Mouse (Mus musculus) thymus, adult 2 months (tissue): Measurements from ENCODE around the gene Lpar1.

ENCODE experiments used
- CTCF ChIP-seq: fragments of 200-500 bp; IDR thresholded peaks from 2 replicates; pipeline ENCODE4 v1.5.1; 2012; ENCODE audit warnings: mild to moderate bottlenecking, control low read depth, low read length, moderate library complexity, borderline replicate concordance; ENCODE audit not compliant: control insufficient read depth, poor library complexity, insufficient read depth; ENCODE audit errors: extremely low read depth
- POLR2A ChIP-seq: fragments of 200-500 bp; IDR thresholded peaks from 2 replicates; pipeline ENCODE4 v1.6.1; 2012; ENCODE audit warnings: mild to moderate bottlenecking, low read length, control low read depth, moderate library complexity; ENCODE audit not compliant: control insufficient read depth, poor library complexity, insufficient read depth; ENCODE audit errors: extremely low read depth

DNA sequence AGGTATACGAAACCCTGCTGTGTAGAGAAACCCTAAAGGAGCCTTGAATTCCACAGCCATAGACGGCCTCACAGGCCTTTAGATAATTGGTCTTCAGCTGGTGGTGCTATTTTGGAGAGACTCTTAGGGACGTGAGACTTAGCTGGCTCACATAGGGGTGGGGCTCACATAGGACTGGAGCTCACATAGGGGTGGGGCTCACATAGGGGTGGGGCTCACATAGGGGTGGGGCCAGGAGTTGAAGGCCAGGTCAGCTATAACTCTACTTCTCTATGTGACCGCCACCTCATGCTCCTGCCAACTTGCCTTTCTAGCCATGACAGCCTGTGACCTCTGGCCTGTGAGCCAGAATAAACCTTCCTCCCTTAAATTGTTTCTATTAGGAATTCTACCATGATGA lies 63.3 kb downstream of the Lpar1 start:
- TF ChIP-seq CTCF (no peak), POLR2A (no peak)
